In genomic region chr5:24960791-24961190, GRCm38 (mm10) we compare ENCODE assay signal across 12 mouse cellular contexts.
DNase-seq lines count a peak whose midpoint lies in the region; ATAC-seq lines count a peak whose summit lies in the region.
"Had no signal": no experiment of that assay in that cellular context is flagged by ENCODE, and none has a peak within 500 bp of the region (broad histone marks: within the 10 kb centered on the region; RNA-seq: fewer than 3 reads in every experiment).

No protein-coding gene starts in this region.

- H3K4me1 ChIP-seq in kidney, embryonic 15.5 days: peaks cover 4% of the 10 kb centered on the region; the same call in 1 of the 2 replicates
- H3K4me1 ChIP-seq: neural tube, embryonic 12.5 days had no signal

- WGBS in kidney, embryonic 15.5 days: 91% methylated on average over 5 of the region's 5 CpGs

- H3K9ac ChIP-seq in kidney, embryonic 15.5 days: no peak overlapping the region
- H3K9ac ChIP-seq: forebrain, embryonic 15.5 days; neural tube, embryonic 12.5 days had no signal

- H3K27me3 ChIP-seq in kidney, embryonic 15.5 days: no peaks in the 10 kb centered on the region
- H3K27me3 ChIP-seq: forebrain, embryonic 15.5 days; neural tube, embryonic 12.5 days had no signal

- no peak overlapping the region for H3K4me3 ChIP-seq in kidney, embryonic 15.5 days (replicated peaks)
- H3K4me3 ChIP-seq: forebrain, embryonic 15.5 days; neural tube, embryonic 12.5 days had no signal

- no peak for ATAC-seq in kidney, embryonic 15.5 days (replicated peaks; ENCODE audit: low FRiP score)
- no peak for ATAC-seq in erythroid progenitor cell, adult 5-6 weeks (replicated peaks; ENCODE audit: low FRiP score, poor library complexity, severe bottlenecking)
- ATAC-seq: forebrain, embryonic 15.5 days had no signal

- H3K27ac ChIP-seq in kidney, embryonic 15.5 days: no peak overlapping the region
- H3K27ac ChIP-seq: forebrain, embryonic 15.5 days; kidney, postnatal 0 days; neural tube, embryonic 12.5 days had no signal

- peak; percentile 64 for DNase-seq in kidney, adult 11 months
- DNase-seq in brain, adult 2 months (ENCODE audit: low read depth, low spot score): peak; percentile 41
- peak; percentile 81 to 93 for DNase-seq in gastrocnemius, adult 8-10 months (ENCODE audit: low spot score in 2 of 2)
- DNase-seq in kidney, postnatal 36 days: peak; percentile 76 to 78
- DNase-seq in thymus, postnatal 0 days (ENCODE audit: low spot score): no peak
- DNase-seq in embryo, embryonic 11 days: no peak
- DNase-seq: lung, adult 2 months had no signal

- no peaks in the 10 kb centered on the region; the same call in 1 of the 2 replicates for H3K9me3 ChIP-seq in kidney, embryonic 15.5 days (replicated peaks)
- H3K9me3 ChIP-seq: forebrain, embryonic 15.5 days had no signal

- H3K36me3 ChIP-seq in kidney, embryonic 15.5 days: no peaks in the 10 kb centered on the region
- H3K36me3 ChIP-seq: forebrain, embryonic 15.5 days; neural tube, embryonic 12.5 days had no signal

- H3K4me2 ChIP-seq in kidney, embryonic 15.5 days: no peak overlapping the region
- H3K4me2 ChIP-seq: forebrain, embryonic 15.5 days; neural tube, embryonic 12.5 days had no signal

Comparison
In these comparisons a context has a peak if more than half of its experiments do, and no peak if none do; other contexts are left out.
1. DNase-seq: peak in kidney, adult 11 months (single experiment), brain, adult 2 months (single experiment), gastrocnemius, adult 8-10 months (2 of 2) and kidney, postnatal 36 days (2 of 2); none in thymus, postnatal 0 days (single experiment) and embryo, embryonic 11 days (single experiment).